In genomic region chr8:64761430-64761829, GRCm38 (mm10) we compare ENCODE assay signal across 10 mouse cellular contexts. TPM values are rescaled to one million over a fixed set of nuclear protein-coding genes. Genes with fewer than 3 reads are reported as not detected.
A peak's percentile ranks its signal among the peaks of the same experiment; 100 is the strongest.
DNase-seq lines count a peak whose midpoint lies in the region; ATAC-seq and TF ChIP-seq lines count a peak whose summit lies in the region.
"Had no signal": no experiment of that assay in that cellular context is flagged by ENCODE, and none has a peak within 500 bp of the region (broad histone marks: within the 10 kb centered on the region; RNA-seq: fewer than 3 reads in every experiment).

No protein-coding gene starts in this region.

- H3K27ac ChIP-seq in hindbrain, embryonic 13.5 days = no peak overlapping the region
- H3K27ac ChIP-seq in hindbrain, embryonic 11.5 days (ENCODE audit: low read depth, low read length) = no peak overlapping the region
- no peak overlapping the region for H3K27ac ChIP-seq in intestine, postnatal 0 days (ENCODE audit: low read depth, low read length)
- H3K27ac ChIP-seq in stomach, embryonic 15.5 days = no peak overlapping the region
- H3K27ac ChIP-seq: limb, embryonic 13.5 days had no signal

- H3K9ac ChIP-seq in hindbrain, embryonic 13.5 days = no peak overlapping the region
- no peak overlapping the region for H3K9ac ChIP-seq in hindbrain, embryonic 11.5 days (ENCODE audit: low read depth, low read length)
- no peak overlapping the region for H3K9ac ChIP-seq in intestine, postnatal 0 days (ENCODE audit: low read depth, low read length)
- no peak overlapping the region for H3K9ac ChIP-seq in stomach, embryonic 15.5 days
- H3K9ac ChIP-seq: limb, embryonic 13.5 days had no signal

- no peak for DNase-seq in hindbrain, embryonic 11.5 days (ENCODE audit: low spot score)
- DNase-seq in urinary bladder, postnatal 14 days (ENCODE audit: low spot score) = peak; percentile 16
- DNase-seq in urinary bladder, adult 18-20 months (ENCODE audit: low spot score in 2 of 2) = no peak
- no peak for DNase-seq in thymus, postnatal 4 days
- no peak for DNase-seq in B cell, adult 2 months

- H3K36me3 ChIP-seq in hindbrain, embryonic 13.5 days = peaks cover 19% of the 10 kb centered on the region
- H3K36me3 ChIP-seq in hindbrain, embryonic 11.5 days (ENCODE audit: control insufficient read depth, insufficient read depth, low read length) = no peaks in the 10 kb centered on the region
- H3K36me3 ChIP-seq in intestine, postnatal 0 days (ENCODE audit: control insufficient read depth, insufficient read depth) = peaks cover 7% of the 10 kb centered on the region; the same call in 1 of the 2 replicates
- 0 out of 2 replicates have a peak, but pooled peaks cover 5% of the 10 kb centered on the region for H3K36me3 ChIP-seq in stomach, embryonic 15.5 days

- no peak overlapping the region for H3K4me3 ChIP-seq in hindbrain, embryonic 13.5 days
- no peak overlapping the region for H3K4me3 ChIP-seq in hindbrain, embryonic 11.5 days (ENCODE audit: low read depth, low read length)
- no peak overlapping the region for H3K4me3 ChIP-seq in intestine, postnatal 0 days (ENCODE audit: low read depth, low read length)
- no peak overlapping the region for H3K4me3 ChIP-seq in stomach, embryonic 15.5 days (replicated peaks)
- H3K4me3 ChIP-seq: limb, embryonic 13.5 days had no signal

- peak; percentile 17; the same call in 1 of the 2 replicates for ATAC-seq in hindbrain, embryonic 13.5 days (ENCODE audit: low FRiP score)
- no peak for ATAC-seq in hindbrain, embryonic 11.5 days (ENCODE audit: low FRiP score)
- peak; percentile 38; the same call in 1 of the 2 replicates for ATAC-seq in intestine, postnatal 0 days
- peak; percentile 79; the same call in 1 of the 2 replicates for ATAC-seq in stomach, embryonic 15.5 days (ENCODE audit: insufficient read depth, low FRiP score, low read depth)

- H3K4me1 ChIP-seq in hindbrain, embryonic 13.5 days (replicated peaks) = no peaks in the 10 kb centered on the region
- no peaks in the 10 kb centered on the region for H3K4me1 ChIP-seq in hindbrain, embryonic 11.5 days (replicated peaks; ENCODE audit: control insufficient read depth, insufficient read depth, low read length)
- H3K4me1 ChIP-seq in intestine, postnatal 0 days (replicated peaks; ENCODE audit: control insufficient read depth, insufficient read depth, low read length) = no peaks in the 10 kb centered on the region; the same call in 1 of the 2 replicates
- no peaks in the 10 kb centered on the region for H3K4me1 ChIP-seq in stomach, embryonic 15.5 days

- WGBS in hindbrain, embryonic 13.5 days = 68% methylated on average over 8 of the region's 8 CpGs
- 93% methylated on average over 8 of the region's 8 CpGs for WGBS in hindbrain, embryonic 11.5 days
- WGBS in intestine, postnatal 0 days = 66% methylated on average over 8 of the region's 8 CpGs
- 64% methylated on average over 8 of the region's 8 CpGs for WGBS in stomach, embryonic 15.5 days

- TF ChIP-seq CTCF in intestine, postnatal 0 days (IDR thresholded peaks at IDR 0.05; ENCODE audit: low read depth) = peak; percentile 72

- no peaks in the 10 kb centered on the region for H3K9me3 ChIP-seq in hindbrain, embryonic 13.5 days
- H3K9me3 ChIP-seq in hindbrain, embryonic 11.5 days (ENCODE audit: control insufficient read depth, low read length) = no peaks in the 10 kb centered on the region
- no peaks in the 10 kb centered on the region for H3K9me3 ChIP-seq in intestine, postnatal 0 days (ENCODE audit: control insufficient read depth)
- H3K9me3 ChIP-seq in stomach, embryonic 15.5 days = no peaks in the 10 kb centered on the region
- H3K9me3 ChIP-seq: G1E; limb, embryonic 13.5 days had no signal

- no peak overlapping the region for H3K4me2 ChIP-seq in hindbrain, embryonic 13.5 days
- no peak overlapping the region for H3K4me2 ChIP-seq in hindbrain, embryonic 11.5 days (replicated peaks; ENCODE audit: low read depth, low read length)
- no peak overlapping the region for H3K4me2 ChIP-seq in intestine, postnatal 0 days (replicated peaks; ENCODE audit: low read depth)
- H3K4me2 ChIP-seq in stomach, embryonic 15.5 days = no peak overlapping the region
- H3K4me2 ChIP-seq: limb, embryonic 13.5 days had no signal

- H3K27me3 ChIP-seq in hindbrain, embryonic 13.5 days = no peaks in the 10 kb centered on the region
- no peaks in the 10 kb centered on the region for H3K27me3 ChIP-seq in hindbrain, embryonic 11.5 days (ENCODE audit: control insufficient read depth, insufficient read depth, low read length)
- no peaks in the 10 kb centered on the region for H3K27me3 ChIP-seq in intestine, postnatal 0 days (replicated peaks; ENCODE audit: control insufficient read depth, insufficient read depth, low read length)
- H3K27me3 ChIP-seq in stomach, embryonic 15.5 days (replicated peaks) = no peaks in the 10 kb centered on the region
- H3K27me3 ChIP-seq: limb, embryonic 13.5 days had no signal

RNA-seq across cellular contexts. Expression of gene Msmo1, which starts 27.8 kb away (rescaled TPM):
- 131 and 139 TPM in 2 replicates for polyA plus RNA-seq in hindbrain, embryonic 13.5 days (2015; fragmentation: Nextera tagmentation; extraction: Ambion mirVana)
- polyA plus RNA-seq in hindbrain, embryonic 11.5 days (2014; fragmentation: Nextera tagmentation; extraction: Ambion mirVana) = 236 and 238 TPM in 2 replicates
- polyA plus RNA-seq in intestine, postnatal 0 days (2015; fragmentation: Nextera tagmentation; extraction: Ambion mirVana) = 78.7 and 87.4 TPM in 2 replicates
- polyA plus RNA-seq in stomach, embryonic 15.5 days (2015; fragmentation: Nextera tagmentation; extraction: Ambion mirVana) = 131 and 143 TPM in 2 replicates
